Mouse (Mus musculus) mature B cell (primary cell): ENCODE data around the gene Mcub.

Source experiments
- in situ Hi-C: fragments of 300-500 bp; cut with MboI; formaldehyde crosslinking; loops from 2 replicates; pipeline ENCODE4 v1.14.3; 2019

Gene Mcub

DNA sequence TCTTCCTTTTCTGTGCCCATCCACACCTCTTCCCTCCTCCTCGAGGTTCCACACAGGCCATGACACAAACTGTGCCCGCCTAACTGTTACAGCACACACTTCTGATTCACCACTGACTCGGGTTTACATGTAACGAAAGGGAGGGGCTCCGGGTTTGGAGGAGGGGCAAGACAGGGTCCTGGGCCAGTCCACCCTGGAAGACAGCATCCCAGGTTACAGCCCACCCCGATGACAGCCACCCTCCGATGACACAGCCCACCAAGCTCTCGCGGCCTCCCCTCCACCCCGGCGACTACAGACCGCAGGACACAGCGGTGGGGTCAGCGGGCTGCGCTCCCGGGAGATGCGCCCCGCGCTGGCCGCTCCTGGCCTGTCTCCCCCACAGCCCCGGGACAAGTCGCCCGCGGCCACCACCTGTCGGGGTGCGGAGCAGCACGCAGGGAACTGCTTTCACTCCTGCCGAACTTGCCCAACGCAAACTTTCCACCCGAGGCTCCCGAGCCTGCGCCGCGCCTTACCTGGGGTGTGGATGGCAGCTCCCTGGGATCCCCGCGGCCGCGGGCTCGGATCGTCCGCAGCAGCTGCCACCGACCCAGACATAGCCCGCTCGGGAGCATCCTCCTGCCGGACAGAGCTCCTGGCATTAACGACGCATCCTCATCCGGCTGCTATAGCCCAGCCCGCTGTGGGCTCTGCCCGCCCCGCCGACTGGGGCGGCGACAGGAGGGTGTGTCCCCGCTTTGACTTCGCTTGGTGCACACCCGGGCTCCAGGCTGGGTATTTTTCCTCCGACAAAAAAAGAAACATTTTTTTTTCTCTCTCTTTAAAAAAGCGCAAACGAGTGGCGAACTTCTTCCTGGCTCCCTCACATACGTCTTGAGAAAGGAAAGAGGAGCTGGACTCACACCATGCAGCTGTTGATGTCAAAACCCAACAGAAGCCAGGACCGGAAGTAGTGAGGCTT is at the start of gene Mcub:
Gene Mcub, minus strand, starts transcription at position 775 of the 964 bp plus-strand sequence.
- in situ Hi-C loops = no loop called here

DNA sequence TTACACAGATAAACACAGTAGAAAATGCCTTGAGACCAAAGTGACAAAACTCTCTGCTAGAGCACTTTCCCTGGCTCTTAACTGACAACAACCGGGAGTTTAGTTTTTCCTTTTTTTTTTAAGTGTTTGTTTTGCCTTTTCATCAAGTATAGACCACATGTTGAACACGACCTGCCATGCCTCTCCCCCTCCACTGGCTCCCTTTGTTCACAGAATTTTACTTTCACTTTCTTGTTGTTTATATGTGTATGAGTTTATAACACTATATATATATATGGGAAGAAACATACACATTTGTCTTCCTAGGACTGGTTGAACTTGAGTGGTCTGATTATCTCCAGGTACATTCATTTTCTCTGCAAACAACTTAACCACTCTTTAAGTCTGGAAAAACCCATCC is 42.9 kb upstream of the Mcub start:
- in situ Hi-C loops = no loop called here

DNA sequence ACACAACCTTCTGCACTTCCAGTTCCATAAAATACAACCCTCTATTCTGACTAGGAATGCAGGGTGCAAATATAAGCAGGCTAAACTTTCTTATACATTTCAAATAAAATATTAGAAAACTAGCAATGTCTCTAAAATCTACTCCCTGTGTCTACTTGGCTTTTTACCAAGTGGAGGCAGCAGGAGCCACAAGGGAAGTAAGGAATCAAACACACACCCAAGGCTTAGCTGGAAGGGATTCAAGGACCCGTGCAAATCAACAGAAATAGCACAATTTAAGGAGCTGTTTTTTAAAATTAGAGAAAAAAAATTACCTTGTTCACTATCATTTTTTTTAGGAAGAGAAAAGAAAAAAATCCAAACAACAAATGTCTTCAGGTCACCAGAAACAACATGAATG is 41.2 kb upstream of the Mcub start:
- in situ Hi-C loops = no loop called here

DNA sequence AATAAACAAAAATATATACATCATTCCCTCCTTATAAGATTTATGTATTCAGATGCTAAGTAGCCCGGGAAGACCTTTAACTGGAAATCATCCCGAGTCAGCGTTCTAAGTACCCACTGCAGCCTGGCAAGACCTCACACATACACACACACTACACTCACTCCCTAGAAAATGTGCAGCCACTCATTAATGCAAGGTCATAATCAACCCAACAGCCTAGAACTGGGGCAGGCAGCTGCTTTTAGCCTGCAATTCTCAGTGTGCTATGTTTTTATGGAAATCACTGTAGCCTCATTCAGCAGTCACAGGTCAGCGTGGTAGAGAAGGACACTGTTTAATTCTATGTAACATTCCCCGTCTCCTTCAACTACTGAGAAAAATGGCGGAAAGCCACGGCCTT is 36.1 kb upstream of the Mcub start:
- in situ Hi-C loops = no loop called here

DNA sequence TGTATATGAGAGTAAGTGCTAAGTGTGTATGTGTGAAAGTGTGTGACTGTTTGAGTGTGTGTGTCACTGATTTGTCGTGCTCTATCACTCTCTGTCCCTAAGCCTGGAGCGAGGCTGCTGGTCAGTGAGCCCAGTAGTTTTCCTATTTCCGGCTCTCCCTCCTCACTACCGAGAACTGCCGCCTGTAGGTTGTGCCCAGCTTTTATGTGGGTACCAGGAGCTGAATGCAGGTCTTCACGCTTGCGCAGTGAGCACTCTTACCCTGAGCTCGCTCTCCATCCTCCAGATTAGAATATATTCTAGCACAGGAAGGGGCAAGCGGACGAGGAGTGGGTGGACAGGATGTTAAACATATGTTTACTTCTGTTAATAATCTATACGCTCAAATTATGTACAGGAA is 30.9 kb upstream of the Mcub start:
- in situ Hi-C loops = no loop called here

DNA sequence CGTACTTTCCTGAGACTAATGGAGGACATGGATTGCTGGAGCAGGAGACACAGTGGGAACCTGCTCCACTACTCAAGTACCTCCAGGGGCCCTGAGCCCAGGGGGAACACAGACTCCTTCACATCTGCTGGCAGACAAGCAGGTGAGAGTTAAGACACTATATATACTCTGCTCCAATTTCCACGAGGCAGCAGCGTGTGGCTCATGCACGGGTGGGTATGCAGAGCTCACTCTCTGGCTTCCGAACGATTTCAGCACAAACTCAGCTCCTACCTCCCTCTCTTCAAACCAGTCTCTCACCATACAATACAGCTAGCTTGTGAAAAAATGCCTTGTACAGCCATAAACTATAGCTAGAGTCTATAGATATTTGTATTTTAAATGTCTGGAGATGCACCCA is 28.5 kb upstream of the Mcub start:
- in situ Hi-C loops = no loop called here

DNA sequence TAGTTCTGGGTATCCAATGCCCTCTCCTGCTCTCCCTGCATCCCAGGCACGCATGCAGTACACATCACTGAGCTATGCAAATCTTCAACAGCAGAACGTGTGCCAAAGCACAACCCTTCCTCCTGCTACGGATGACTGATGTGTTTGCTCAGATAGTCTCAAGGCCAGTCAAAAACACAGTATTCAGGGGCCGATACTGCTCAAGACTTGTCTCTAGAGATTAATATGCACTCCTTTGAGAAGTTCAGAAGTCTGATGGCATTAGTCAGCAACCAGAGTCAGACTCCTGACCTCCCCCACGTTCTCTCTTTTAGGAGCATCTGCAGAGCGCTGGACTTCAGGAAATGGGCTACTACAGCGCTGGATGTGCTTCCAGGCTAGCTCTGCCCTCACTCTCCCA is 28.0 kb upstream of the Mcub start:
- in situ Hi-C loops = no loop called here

DNA sequence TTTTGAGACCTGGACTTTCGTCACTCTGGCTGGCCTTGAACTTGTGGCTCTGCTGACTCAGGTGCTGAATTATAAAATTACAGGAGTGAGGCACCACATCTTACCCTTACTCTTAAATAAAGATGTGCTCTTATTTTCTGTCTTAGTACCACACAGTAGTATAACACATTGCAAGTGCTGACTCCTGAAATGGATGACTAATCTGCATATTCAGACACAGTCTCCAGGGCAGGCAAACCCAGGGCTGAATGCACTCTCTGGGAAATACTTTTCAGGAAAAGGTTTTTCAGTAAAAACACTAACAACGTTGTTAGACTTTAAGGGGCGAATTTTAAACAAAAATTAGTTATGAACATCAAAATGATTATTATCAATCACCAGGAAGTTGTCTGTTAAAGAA is 27.3 kb upstream of the Mcub start:
- in situ Hi-C loops = no loop called here

DNA sequence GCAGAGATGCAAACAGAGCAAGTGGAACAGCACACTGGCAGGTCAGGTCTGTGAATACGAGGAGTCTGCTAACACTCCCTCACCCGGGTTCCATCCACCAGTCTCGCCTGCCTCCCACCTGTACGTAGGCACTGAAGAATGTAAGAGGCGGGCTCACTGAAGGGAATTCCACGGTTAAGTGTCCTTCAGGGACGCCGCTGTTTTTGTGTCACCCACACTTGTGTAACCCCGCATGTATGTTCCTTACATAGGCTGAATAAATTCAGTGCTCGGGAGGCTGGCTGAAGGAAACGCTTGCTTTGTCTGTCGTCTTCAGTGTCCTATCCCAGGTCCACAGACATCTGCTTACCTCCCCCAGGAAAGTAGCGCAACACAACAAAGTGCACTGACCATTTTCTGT is 17.3 kb upstream of the Mcub start:
- in situ Hi-C loops = no loop called here

DNA sequence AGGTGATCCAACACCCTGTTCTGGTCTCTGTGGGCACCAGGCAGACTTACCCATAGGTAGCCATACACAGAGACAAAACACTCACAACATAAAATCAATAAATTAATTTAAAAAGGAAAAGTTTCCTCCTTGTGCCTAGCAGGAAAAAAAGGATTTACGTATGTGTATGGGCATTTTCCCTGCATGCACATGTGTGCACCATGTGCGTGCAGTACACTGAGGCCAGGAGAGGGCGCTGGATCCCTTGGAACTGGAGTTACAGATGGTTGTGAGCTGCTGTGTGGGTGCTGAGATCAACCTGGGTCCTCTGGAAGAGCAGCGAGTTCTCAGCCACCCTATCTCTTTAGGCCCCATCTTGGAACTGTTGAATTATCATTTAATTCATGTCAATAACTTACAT is 15.3 kb upstream of the Mcub start:
- in situ Hi-C loops = no loop called here

DNA sequence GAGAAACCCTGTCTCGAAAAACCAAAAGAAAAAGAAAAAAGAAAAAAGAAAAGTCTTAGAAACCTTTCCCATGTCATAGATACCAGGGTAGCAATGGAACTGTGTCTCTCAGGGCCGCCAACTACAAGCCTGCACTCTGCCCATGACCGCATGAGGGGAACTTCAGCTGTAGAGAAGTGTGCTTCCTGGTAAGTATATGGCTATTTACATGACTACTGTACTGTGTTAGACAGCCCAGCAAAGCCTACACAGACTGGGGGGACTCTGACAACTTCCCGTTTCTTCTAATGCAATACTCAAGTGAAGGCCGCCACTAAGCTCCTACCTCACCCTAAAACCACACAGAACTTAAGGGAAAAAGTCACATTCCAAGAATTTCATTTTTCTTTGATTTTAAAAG is 14.8 kb upstream of the Mcub start:
- in situ Hi-C loops = no loop called here

DNA sequence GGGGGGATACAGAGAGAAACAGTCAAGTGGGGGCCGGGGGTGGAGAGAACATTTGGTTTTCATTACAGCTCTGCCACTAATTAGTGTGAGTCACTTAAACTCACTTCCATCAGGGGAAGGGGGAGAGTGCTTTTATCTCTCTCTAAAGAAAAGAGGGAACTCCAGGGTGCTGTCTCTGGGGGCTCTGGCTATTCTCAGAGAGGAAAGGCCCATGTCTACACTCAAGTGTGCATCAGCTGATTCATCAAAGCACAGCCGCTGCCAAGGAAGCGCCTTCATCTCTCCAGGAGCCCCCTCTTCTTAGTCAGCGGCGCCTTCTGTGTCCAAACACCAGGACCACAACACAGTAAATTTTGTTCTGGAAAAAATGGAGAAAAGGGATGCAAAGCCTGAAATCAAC is 12.3 kb upstream of the Mcub start:
- in situ Hi-C loops = no loop called here

DNA sequence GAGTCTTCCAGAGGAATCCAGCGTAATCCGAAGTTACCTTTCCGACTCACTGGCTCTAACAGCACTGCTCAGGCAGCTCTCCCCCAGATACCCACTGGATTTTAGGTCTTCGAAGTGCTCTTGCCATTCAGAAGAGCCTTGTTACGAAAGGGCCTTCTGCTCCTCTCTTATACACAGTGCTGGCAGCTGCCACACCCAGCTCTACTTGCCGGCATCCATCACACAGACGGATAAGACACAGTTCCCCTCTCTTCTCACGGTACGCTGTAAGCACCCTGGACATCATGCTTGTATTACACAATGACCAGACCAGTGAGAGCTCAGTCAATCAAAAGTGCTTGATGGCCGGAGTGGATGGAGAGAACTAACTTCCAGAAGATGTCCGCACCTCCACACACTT is 11.8 kb upstream of the Mcub start:
- in situ Hi-C loops = no loop called here

DNA sequence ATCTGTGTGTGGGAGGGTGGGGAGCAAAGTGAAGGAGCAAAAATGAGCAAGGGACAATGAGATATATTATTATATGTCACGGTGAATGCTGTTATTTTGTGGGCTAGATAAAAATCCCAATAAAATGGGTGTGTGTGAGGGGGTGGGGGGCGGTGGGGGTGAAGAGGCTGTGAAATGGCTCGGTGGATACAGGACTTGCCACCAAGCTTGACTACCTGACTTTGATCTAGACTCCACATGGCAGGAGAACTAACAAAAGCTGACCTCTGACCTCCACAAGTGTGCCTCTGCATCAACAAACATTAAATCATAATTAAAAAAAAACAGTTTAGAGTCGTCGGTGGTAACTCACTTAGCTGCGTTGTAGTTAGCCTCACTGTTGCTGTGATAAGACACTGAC is 9.5 kb upstream of the Mcub start:
- in situ Hi-C loops = no loop called here

DNA sequence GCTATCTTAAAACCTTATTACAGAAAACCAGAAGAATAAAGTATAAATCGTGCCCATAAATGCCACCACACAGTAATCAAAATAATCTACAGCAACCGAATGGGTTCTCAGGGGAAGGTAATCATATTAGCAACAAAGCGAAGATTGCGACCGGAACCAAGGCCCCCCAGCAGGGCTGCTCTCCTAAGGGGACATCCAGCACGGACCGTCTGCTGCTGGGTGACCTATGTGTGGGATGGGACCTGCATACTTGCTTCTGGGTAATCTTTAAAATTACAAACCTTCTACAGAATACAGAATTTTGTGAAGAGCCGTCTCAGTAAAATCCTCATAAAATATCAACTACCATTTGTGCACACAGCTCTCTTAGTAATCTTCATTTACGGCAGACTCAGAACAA is 8.7 kb upstream of the Mcub start:
- in situ Hi-C loops = no loop called here

DNA sequence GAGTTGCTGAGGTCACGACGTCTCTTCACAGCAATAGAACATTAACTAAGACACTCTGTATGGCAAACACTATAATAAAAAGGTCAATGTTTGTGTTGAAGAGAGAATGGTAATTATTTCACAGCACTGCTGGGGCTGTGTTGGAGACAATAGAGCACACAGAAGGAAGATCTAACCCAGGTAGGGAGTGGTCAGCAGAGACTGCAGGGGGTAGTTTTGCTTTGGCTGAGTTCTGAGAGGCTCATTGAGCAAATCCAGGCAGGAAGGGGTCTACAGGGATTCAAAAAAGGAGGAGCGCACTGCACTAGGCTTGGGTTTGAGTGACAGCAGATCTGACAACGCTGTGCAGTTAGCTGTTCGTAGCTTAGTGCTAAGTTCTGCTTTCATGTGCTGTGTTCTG is 6.3 kb upstream of the Mcub start:
- in situ Hi-C loops = no loop called here

DNA sequence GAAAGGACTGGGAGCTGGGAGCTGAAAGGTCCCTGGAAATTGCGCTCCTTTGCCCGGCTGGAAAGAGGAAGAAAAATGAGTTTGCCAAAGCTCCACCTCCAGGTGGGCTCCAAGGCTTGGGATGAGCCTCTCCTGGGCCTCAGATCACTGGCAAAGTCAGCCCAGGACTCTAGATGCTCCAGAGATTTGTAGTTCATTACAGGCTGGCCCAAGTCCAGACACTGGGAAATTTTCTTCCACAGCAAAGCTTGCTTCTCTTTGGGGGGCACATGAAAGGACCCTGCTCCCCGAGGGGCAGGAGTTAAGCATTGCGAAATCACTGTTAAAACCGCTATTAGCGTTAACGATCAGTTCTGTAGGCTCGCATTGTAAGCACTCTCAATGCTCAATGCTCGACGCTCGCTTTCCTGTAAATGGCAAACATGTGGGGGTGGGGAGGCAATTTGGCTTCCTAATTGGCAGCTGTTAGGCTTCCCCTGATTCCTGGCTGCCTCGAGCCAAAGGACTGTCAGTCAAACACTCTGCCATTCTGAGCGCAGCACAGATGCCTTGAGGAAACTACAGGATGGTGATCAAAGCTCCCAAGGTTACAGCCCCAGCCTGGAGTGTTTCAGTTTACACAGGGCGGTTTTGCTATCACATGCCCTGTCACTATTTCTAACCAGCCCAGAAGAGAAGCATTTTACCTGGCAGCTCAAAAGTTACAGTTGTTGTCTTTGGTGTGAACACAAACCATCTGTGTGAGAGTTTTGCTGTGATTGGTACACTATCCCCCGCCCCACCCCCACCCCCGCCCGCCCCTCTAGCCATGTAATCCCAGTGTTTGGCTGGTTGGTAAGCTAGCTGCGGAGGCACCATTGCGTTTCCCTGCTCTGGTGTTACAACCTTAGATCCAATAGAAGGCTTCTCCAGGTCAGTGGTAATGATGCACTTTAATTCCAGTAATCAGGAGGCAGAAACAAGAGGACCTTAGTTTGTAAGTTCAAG is 816 bp upstream of the Mcub start:
- in situ Hi-C loops = no loop called here

DNA sequence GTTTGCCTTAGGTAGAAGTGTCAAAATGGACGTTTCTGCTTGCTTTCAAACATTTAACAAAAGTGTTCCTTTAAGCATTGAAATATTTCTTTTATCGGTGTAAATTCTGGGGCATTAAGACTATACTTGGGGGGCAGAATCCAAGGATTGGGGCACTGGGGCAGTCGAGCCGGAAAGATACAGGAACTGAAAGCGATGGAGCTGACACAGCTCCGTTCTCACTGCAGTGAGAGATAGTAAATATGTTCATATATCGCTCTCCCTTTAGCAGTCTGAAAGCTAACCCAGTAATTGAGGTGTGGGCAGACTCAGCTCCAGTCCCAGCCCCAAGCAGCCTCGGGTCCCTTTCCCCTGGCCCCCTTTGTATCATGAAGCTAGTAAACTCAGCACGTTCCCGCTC is 975 bp downstream of the Mcub start:
- in situ Hi-C loops = no loop called here

DNA sequence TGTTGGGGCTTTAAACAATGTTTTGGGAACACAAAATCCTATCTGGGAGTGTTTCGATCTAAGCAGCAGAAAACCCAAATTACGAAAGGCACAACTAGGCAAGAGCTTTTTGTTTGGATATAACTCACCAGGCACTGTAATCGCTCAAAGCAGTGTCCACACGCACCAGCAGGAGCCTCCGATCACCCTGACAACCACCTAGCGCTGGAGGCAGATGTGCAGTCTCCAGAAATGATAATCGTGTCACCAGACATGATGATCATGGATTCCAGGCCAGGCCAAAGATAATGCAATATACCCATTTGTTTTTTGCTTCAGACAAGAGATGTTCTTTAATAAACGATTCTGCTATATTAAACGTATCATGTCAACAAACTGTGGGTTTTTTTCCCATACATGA is 2.1 kb downstream of the Mcub start:
- in situ Hi-C loops = no loop called here

DNA sequence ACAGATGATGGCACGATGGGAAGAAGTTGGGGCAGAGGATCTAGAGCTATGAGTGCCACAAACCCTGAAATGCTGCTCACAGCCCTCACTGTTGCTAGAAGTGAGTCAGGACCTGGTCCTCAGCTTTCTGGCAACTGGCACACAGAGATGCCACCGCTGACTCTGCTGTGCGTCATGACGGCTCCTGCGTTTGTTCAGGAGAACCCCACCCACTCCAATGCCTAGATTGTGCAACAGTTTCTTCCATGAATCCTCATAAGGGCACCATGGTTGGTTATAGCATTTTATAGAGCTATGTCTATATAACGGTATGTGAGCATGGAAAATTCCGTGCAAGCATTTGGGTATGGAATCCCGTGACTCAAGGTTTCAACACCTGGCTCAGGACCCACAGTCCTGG is 5.3 kb downstream of the Mcub start:
- in situ Hi-C loops = no loop called here

DNA sequence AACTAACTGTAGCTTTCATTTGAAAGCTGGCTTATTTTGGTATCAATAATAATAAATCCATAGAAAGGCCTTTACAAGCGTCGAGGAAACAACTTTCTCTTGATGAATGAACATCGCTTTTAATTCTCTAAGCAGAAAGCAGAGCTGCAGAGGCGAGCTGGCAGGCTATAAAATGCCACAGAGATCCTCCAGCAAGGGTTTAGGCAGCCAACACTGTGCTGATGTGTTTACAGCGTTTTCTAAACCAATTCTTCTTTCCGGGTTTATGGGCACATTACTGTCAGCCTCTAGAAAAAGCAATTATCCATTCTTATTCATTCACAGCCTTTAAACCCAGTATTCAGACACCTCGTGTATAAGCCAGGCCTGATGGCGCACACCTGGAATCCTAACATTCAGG is 7.5 kb downstream of the Mcub start:
- in situ Hi-C loops = no loop called here

DNA sequence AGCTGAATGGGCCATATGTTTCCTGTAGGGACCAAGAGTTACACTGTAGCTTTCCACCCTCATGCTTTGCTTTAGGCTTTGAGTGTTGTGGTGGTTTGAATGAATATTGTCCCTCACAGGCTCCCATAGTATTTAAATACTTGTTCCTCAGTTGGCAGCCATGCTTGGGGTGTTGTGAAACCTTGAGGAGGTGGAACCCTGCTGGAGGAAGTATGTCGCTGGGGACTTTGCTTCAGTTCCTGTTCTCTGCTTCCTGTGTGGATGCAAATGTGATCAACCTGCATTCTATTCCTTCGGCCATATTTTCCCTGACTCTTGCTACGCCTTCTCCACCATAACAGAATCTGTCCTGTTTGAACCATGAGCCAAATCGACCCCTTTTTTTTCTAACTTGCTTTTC is 16.7 kb downstream of the Mcub start:
- in situ Hi-C loops = no loop called here
